Mouse (Mus musculus) embryonic fibroblast, embryonic 13.5 days (primary cell): ENCODE results near the gene Itpr1.

Experiments used
- CTCF ChIP-seq: IDR thresholded peaks from 2 replicates; pipeline ENCODE4 v1.5.1; 2011; ENCODE audit warnings: mild to moderate bottlenecking, control low read depth, low read length, moderate library complexity, borderline replicate concordance; ENCODE audit not compliant: insufficient read depth
- POLR2A ChIP-seq: IDR thresholded peaks from 2 replicates; pipeline ENCODE4 v1.6.1; 2011; ENCODE audit warnings: low read depth, mild to moderate bottlenecking, control low read depth, low read length, moderate library complexity

DNA sequence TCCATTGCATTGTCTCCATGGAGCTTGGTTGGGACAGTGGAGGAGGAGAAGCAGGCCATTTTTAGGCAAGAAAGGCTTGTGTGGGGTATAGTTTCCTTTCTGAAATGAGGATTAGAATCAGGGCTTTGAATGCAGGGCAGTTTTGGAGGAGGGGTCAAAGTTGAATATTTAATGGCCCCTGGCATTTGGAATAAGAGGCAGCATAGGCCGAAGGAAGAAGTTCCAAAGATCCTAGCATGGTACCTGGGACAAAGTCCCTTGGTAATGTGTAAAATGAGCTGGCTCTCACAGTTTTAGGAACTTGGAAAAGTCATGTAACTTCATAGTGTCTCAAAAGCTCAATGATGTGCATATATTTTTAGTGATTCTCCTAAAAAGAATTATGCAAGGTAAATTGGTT is 27.1 kb downstream of the Itpr1 start:
- TF ChIP-seq POLR2A (no peak), CTCF (no peak)
